Mouse (Mus musculus) limb, embryonic 14.5 days (tissue): ENCODE results near the gene Numb. TPM values are rescaled to one million over a fixed set of nuclear protein-coding genes. Genes with fewer than 3 reads are reported as not detected.

Source experiments
- ATAC-seq: fragments of 200-750 bp; cut with Nextera tagmentation; 2 replicates; pipeline ENCODE4 v1.8.0; 2017; ENCODE audit warnings: low read depth, moderate number of reproducible peaks, moderate TSS enrichment; ENCODE audit not compliant: low FRiP score
- DNase-seq: peaks from one replicate; pipeline ENCODE4 v3.0.0-alpha.2; 2015; ENCODE audit warnings: low spot score
- H3K27ac ChIP-seq: fragments of 300-500 bp; sonication (generic); replicated peaks from 2 replicates; pipeline ENCODE4 v1.5.1; 2014; ENCODE audit warnings: low read depth, mild to moderate bottlenecking, low read length, moderate library complexity, mixed read lengths
- H3K27me3 ChIP-seq: fragments of 300-500 bp; sonication (generic); 2 replicates; pipeline ENCODE4 v1.6.1; 2014; ENCODE audit warnings: low read length, mixed read lengths; ENCODE audit not compliant: control insufficient read depth, insufficient read depth
- H3K36me3 ChIP-seq: fragments of 300-500 bp; sonication (generic); 2 replicates; pipeline ENCODE4 v1.6.1; 2014; ENCODE audit warnings: mild to moderate bottlenecking, low read length, moderate library complexity, mixed read lengths; ENCODE audit not compliant: control insufficient read depth, insufficient read depth
- H3K4me1 ChIP-seq: fragments of 300-500 bp; sonication (generic); 2 replicates; pipeline ENCODE4 v1.6.1; 2014; ENCODE audit warnings: antibody characterized with exemption, low read length, mixed read lengths; ENCODE audit not compliant: control insufficient read depth, insufficient read depth
- H3K4me2 ChIP-seq: fragments of 300-500 bp; sonication (generic); replicated peaks from 2 replicates; pipeline ENCODE4 v1.6.1; 2014; ENCODE audit warnings: low read depth, mild to moderate bottlenecking, low read length, moderate library complexity; ENCODE audit not compliant: severe bottlenecking
- H3K4me3 ChIP-seq: fragments of 300-500 bp; sonication (generic); replicated peaks from 2 replicates; pipeline ENCODE4 v1.5.1; 2014; ENCODE audit warnings: low read length
- H3K9ac ChIP-seq: fragments of 300-500 bp; sonication (generic); 2 replicates; pipeline ENCODE4 v1.6.1; 2014; ENCODE audit warnings: mild to moderate bottlenecking, low read depth, low read length, moderate library complexity; ENCODE audit not compliant: severe bottlenecking
- H3K9me3 ChIP-seq: fragments of 300-500 bp; sonication (generic); 2 replicates; pipeline ENCODE4 v1.6.1; 2016; ENCODE audit warnings: low read length; ENCODE audit not compliant: control insufficient read depth
- POLR2A ChIP-seq: fragments of 200-500 bp; IDR thresholded peaks from 2 replicates; pipeline ENCODE4 v1.8.0; 2012; ENCODE audit warnings: inconsistent platforms, mild to moderate bottlenecking, moderate library complexity, borderline replicate concordance; ENCODE audit not compliant: insufficient read depth, insufficient read length; ENCODE audit errors: extremely low read depth
- WGBS: fragments of 180-500 bp; shearing (Covaris S2); extraction: QIAGEN DNeasy Blood & Tissue Kit; methylation state at CpG from one replicate; pipeline ENCODE4 v1.1.7; 2014; 5-methylcytosine and 5-hydroxymethylcytosine counted together
- polyA plus RNA-seq, 2 experiments: library from polyadenylated mRNA; depleted of rRNA in 1 of 2; stranded (reverse) in 1 of 2; unstranded in 1 of 2; fragments of >200 nt; fragmentation: Nextera tagmentation in 1 of 2; extraction: Ambion mirVana in 1 of 2; gene quantifications; 2 replicates each; pipeline versions ENCODE4 v1.2.1 to v1.2.3; 2012 to 2014

Numb gene
- polyA plus RNA-seq, 2 experiments, result 31.3 to 53.8 TPM

- no peaks in the 10 kb centered on the region for H3K9me3 ChIP-seq
- H3K4me3 ChIP-seq, result peak overlapping the region; percentile 79
- ATAC-seq (peak; percentile 35; the same call in 1 of the 2 replicates), DNase-seq (peak; percentile 31)
- H3K27ac ChIP-seq, result peak overlapping the region; percentile 70
- H3K9ac ChIP-seq, result peak overlapping the region; percentile 77
- TF ChIP-seq POLR2A, result no peak
- peaks cover 21% of the 10 kb centered on the region for H3K4me1 ChIP-seq
- H3K27me3 ChIP-seq, result no peaks in the 10 kb centered on the region
- WGBS, result under 1% methylated on average over 78 of the region's 116 CpGs
- peak overlapping the region; percentile 96 for H3K4me2 ChIP-seq
- H3K36me3 ChIP-seq, result peaks cover 20% of the 10 kb centered on the region; the same call in 1 of the 2 replicates
Observed at GRCm38 (mm10) chr12:83950840-83951701, 29.3 kb upstream of the Numb start.

- 0% methylated on average over 37 of the region's 37 CpGs for WGBS
- peak; percentile 95 for ATAC-seq
Observed at GRCm38 (mm10) chr12:83950493-83950839, 28.7 kb upstream of the Numb start, which contains the start of gene Riox1. TSS of gene Riox1 (plus strand) at chr12:83950608.

GRCm38 (mm10) chr12:83949776-83950492 is 28.2 kb upstream of the Numb start:
- peak overlapping the region; percentile 77 for H3K9ac ChIP-seq
- peaks cover 13% of the 10 kb centered on the region; the same call in 1 of the 2 replicates for H3K36me3 ChIP-seq
- no peaks in the 10 kb centered on the region for H3K9me3 ChIP-seq
- ATAC-seq, result peak; percentile 16; the same call in 1 of the 2 replicates
- peak overlapping the region; percentile 96 for H3K4me2 ChIP-seq
- H3K27ac ChIP-seq, result no peak overlapping the region
- H3K4me1 ChIP-seq, result peaks cover 21% of the 10 kb centered on the region
- 29% methylated on average over 11 of the region's 11 CpGs for WGBS
- DNase-seq, result no peak
- peak overlapping the region; percentile 79 for H3K4me3 ChIP-seq
- TF ChIP-seq POLR2A, result no peak
- H3K27me3 ChIP-seq, result no peaks in the 10 kb centered on the region

More at GRCm38 (mm10) chr12:83950493-83950839, 28.7 kb upstream of the Numb start, which contains the start of gene Riox1:
- TF ChIP-seq POLR2A, result peak; percentile 66; the same call in 1 of the 2 replicates
- Histone ChIP-seq H3K4me3 (peak within 1 kb of the TSS; percentile 79), H3K4me1 (peaks cover 21% of the 10 kb centered on the region), H3K9me3 (no peaks in the 10 kb centered on the region), H3K4me2 (peak within 1 kb of the TSS; percentile 96), H3K27me3 (no peaks in the 10 kb centered on the region), H3K36me3 (peaks cover 16% of the 10 kb centered on the region; the same call in 1 of the 2 replicates), H3K27ac (peak within 1 kb of the TSS; percentile 70), H3K9ac (peak within 1 kb of the TSS; percentile 77)
- peak; percentile 87 for DNase-seq

- no peak for TF ChIP-seq POLR2A
- no peak overlapping the region for H3K4me2 ChIP-seq
- no peak overlapping the region for H3K9ac ChIP-seq
- no peaks in the 10 kb centered on the region for H3K9me3 ChIP-seq
- 82% methylated on average over 4 of the region's 4 CpGs for WGBS
- H3K4me1 ChIP-seq, result peaks cover 21% of the 10 kb centered on the region
- no peaks in the 10 kb centered on the region for H3K27me3 ChIP-seq
- no peak overlapping the region for H3K4me3 ChIP-seq
- no peak for DNase-seq
- peaks cover 13% of the 10 kb centered on the region; the same call in 1 of the 2 replicates for H3K36me3 ChIP-seq
- H3K27ac ChIP-seq, result no peak overlapping the region
- ATAC-seq, result no peak
Observed at GRCm38 (mm10) chr12:83949043-83949442, 27.3 kb upstream of the Numb start.

GRCm38 (mm10) chr12:83947260-83947811 is 25.6 kb upstream of the Numb start:
- peaks cover 14% of the 10 kb centered on the region for H3K4me1 ChIP-seq
- no peak overlapping the region for H3K27ac ChIP-seq
- peaks cover 4% of the 10 kb centered on the region; the same call in 1 of the 2 replicates for H3K36me3 ChIP-seq
- H3K4me2 ChIP-seq, result no peak overlapping the region
- ATAC-seq (no peak), DNase-seq (no peak)
- H3K9me3 ChIP-seq, result no peaks in the 10 kb centered on the region
- 86% methylated on average over 8 of the region's 8 CpGs for whole genome bisulfite sequencing
- TF ChIP-seq POLR2A, result no peak
- H3K4me3 ChIP-seq, result no peak overlapping the region
- H3K9ac ChIP-seq, result no peak overlapping the region
- no peaks in the 10 kb centered on the region for H3K27me3 ChIP-seq
